Mouse (Mus musculus) bone marrow macrophage, adult 2 months (primary cell): ENCODE measurements around the gene Cacnb1. TPM values are rescaled to one million over a fixed set of nuclear protein-coding genes. Genes with fewer than 3 reads are reported as not detected.

Source experiments
- H3K27ac ChIP-seq: 2 replicates; pipeline ENCODE4 v1.5.1; 2012; ENCODE audit warnings: low read depth, low read length; ENCODE audit not compliant: insufficient read depth
- H3K4me1 ChIP-seq: 2 replicates; pipeline ENCODE4 v1.6.1; 2012; ENCODE audit warnings: low read length; ENCODE audit not compliant: control insufficient read depth, insufficient read depth
- H3K4me3 ChIP-seq: 2 replicates; pipeline ENCODE4 v1.5.1; 2012; ENCODE audit warnings: mild to moderate bottlenecking, low read length, moderate library complexity; ENCODE audit not compliant: insufficient read depth
- CTCF ChIP-seq: IDR thresholded peaks from 2 replicates; pipeline ENCODE4 v1.5.1; 2012; ENCODE audit warnings: low read depth, mild to moderate bottlenecking, low read length, moderate library complexity
- POLR2A ChIP-seq: IDR thresholded peaks from 2 replicates; pipeline ENCODE4 v1.6.1; 2012; ENCODE audit warnings: mild to moderate bottlenecking, low read depth, low read length, borderline replicate concordance
- polyA plus RNA-seq: library from polyadenylated mRNA; stranded (reverse); fragments of >200 nt; gene quantifications from 2 replicates; pipeline ENCODE4 v1.2.4, GENCODE M21; 2012; ENCODE audit not compliant: missing spikeins, insufficient read depth, insufficient read length

The Cacnb1 gene
- polyA plus RNA-seq, 1 experiment: 9.7 TPM

GRCm38 (mm10) chr11:97994539-97995100 is 28.2 kb downstream of the Cacnb1 start:
- Histone ChIP-seq H3K4me1 (peaks cover 50% of the 10 kb centered on the region), H3K4me3 (peak overlapping the region; percentile 76), H3K27ac (peak overlapping the region; percentile 85)
- TF ChIP-seq POLR2A: no peak
- TF ChIP-seq CTCF: peak; percentile 82

DNA sequence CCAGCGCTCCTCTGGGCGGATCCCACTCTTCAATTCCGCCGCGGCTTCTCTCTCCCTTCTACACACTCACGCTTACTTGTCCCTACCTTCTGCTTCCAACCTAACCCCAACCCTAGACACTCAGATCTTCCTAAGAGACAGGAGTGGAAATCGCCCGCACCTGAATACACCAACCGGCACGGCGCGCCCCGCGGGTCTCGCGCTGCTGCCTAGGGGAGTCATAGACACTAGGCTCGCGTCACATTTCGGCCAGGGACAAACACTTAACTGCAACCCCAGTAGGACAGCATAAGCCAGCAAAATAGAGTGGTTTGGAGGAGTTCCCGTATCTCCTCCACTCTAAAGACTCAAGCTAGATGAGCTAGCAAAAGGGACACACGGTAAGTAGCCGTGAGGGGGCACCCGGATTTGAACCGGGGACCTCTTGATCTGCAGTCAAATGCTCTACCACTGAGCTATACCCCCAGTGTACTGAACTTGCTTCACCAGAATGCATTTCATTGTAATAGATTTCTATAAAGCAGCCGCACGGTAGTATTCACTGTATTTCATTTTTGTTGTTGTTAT is 34.2 kb downstream of the Cacnb1 start:
- Histone ChIP-seq H3K4me1 (peaks cover 40% of the 10 kb centered on the region), H3K27ac (peak overlapping the region; percentile 82), H3K4me3 (peak overlapping the region; percentile 83)
- TF ChIP-seq POLR2A (no peak), CTCF (no peak)

- no peak for TF ChIP-seq POLR2A
- peak; percentile 52 for TF ChIP-seq CTCF
- Histone ChIP-seq H3K4me3 (peak overlapping the region; percentile 83), H3K4me1 (peaks cover 39% of the 10 kb centered on the region), H3K27ac (peak overlapping the region; percentile 82)
Observed at GRCm38 (mm10) chr11:97987551-97988526, 35.0 kb downstream of the Cacnb1 start.

DNA sequence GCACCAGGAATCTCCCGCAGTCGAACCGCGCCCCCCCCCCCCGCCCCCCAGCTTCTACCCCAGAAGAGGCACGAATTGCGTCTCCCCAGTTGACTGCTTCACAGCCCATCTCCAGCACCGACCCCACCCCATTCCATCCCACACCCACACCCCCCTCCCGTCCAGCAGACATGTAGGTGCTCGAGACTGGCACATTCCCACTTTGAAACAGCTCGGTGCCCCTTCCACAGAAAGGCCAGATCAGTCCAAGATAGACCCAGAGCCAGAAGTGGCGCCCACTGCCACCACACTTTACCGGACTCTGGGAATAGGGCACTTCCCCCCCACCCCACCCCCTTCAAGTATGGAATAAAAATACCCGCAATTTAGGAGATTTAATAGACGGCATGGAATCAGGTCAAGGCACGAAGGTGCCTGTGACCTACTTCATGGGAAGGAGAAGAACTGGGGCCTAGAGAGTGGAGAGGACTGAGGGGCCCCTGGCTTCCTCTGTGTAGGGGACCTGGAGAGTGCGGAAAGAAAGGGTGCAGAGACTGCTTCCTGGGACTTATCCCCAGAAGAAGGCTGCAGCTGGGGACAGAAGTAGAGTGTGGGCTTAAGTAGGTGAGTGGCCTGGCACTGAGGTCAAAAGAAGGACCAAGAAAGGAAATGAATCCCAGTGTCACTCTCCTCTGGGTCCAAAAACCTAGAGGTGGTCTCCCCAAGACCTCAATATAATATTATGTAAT is 35.9 kb downstream of the Cacnb1 start:
- peak overlapping the region; percentile 97 for H3K4me3 ChIP-seq
- H3K27ac ChIP-seq: peak overlapping the region; percentile 79
- TF ChIP-seq POLR2A: no peak
- TF ChIP-seq CTCF: no peak
- H3K4me1 ChIP-seq: peaks cover 36% of the 10 kb centered on the region

- TF ChIP-seq POLR2A: no peak
- H3K27ac ChIP-seq: peak within 1 kb of the TSS; percentile 79
- H3K4me1 ChIP-seq: peaks cover 36% of the 10 kb centered on the region
Observed at GRCm38 (mm10) chr11:97985727-97986677, 36.8 kb downstream of the Cacnb1 start, which contains the start of gene Plxdc1. Plxdc1 (minus strand) TSS chr11:97986444.

GRCm38 (mm10) chr11:97983983-97984382 is 38.9 kb downstream of the Cacnb1 start:
- no peak overlapping the region for H3K4me3 ChIP-seq

More at GRCm38 (mm10) chr11:97985727-97986677, 36.8 kb downstream of the Cacnb1 start, which contains the start of gene Plxdc1:
- H3K4me3 ChIP-seq: peak within 1 kb of the TSS; percentile 97

DNA sequence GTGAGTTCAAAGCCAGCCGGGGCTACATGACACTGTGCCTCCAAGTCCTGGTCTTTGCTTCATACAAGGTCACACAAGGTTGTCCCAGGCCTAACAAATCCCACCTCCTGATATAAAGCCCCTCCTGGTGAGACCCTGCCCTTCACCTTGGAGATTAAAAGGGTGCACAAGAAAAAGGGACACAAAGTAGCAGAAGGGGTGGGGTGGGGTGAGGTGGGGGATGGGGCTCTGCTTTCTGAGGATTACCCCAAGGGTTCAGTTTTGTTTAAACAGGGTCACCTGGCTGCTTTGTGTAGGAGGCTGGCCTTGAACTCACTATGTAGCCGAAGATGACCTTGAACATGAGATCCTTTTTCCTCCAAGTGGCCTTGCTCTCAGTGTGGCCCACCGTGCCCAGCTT is 39.3 kb downstream of the Cacnb1 start:
- H3K4me1 ChIP-seq: peaks cover 21% of the 10 kb centered on the region
- H3K27ac ChIP-seq: no peak overlapping the region
- TF ChIP-seq POLR2A (no peak), CTCF (no peak)
- no peak overlapping the region for H3K4me3 ChIP-seq

More at GRCm38 (mm10) chr11:97983983-97984382, 38.9 kb downstream of the Cacnb1 start:
- Histone ChIP-seq H3K27ac (no peak overlapping the region), H3K4me1 (peaks cover 21% of the 10 kb centered on the region)
- TF ChIP-seq CTCF: no peak
- no peak for TF ChIP-seq POLR2A

DNA sequence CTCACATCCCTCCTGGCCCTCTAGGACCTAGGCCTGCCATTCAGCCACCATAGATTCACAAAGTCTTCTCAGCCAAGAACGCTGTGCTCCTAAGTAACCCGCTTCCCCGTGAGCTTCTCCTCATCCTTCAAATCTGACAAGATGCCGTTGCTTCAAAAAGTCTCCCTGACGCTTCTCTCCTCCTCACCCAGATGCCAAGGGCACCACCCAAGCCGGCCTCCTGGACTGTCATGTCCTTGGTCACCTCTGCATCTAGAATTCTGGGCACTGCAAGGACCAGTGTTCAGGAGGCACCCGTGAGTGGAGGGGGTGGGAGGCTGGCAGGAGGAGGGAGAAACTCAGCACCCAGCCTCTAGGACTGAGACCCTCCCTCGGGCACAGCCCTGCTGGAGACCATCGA is 40.1 kb downstream of the Cacnb1 start:
- TF ChIP-seq POLR2A (no peak), CTCF (no peak)
- Histone ChIP-seq H3K4me3 (no peak overlapping the region), H3K4me1 (peaks cover 21% of the 10 kb centered on the region), H3K27ac (no peak overlapping the region)

DNA sequence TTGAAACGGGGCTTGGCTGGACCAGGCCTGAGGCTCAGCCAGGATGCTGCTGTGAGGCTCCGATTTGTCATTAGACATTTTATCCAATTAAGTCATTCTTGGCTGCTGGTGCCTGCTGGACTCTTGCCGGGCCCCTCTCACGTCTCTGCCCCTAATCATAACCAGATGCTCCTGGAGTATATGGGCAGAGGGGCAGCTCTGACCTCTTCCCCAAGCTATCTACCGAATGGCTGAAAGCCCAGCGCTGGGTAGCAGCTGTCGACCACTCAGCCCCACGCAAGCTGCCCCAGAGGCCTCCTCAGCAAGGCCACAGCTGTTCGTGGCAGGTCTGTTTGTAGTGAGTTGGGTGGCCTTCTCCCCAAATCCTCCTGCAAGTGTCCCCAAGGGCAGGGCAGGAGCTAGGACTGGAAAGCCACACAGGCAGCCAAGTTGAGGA is 42.3 kb downstream of the Cacnb1 start:
- no peak overlapping the region for H3K27ac ChIP-seq
- TF ChIP-seq POLR2A (no peak), CTCF (no peak)
- no peak overlapping the region for H3K4me3 ChIP-seq
- peaks cover 14% of the 10 kb centered on the region for H3K4me1 ChIP-seq
